Mouse (Mus musculus): ENCODE data around the gene Ibtk. TPM values are rescaled to one million over a fixed set of nuclear protein-coding genes. Genes with fewer than 3 reads are reported as not detected.
"Not testable (repeated sequence)": the region's sequence is repeated elsewhere in the genome, so short reads cannot be mapped to it uniquely, and the experiment has no call there.

Gene Ibtk
- 20.0 and 21.7 TPM in 2 replicates for polyA plus RNA-seq (2015; fragmentation: Nextera tagmentation; extraction: Ambion mirVana)

GRCm38 (mm10) chr9:85749142-85749921 lies at the start of gene Ibtk:
TSS of gene Ibtk (minus strand) at chr9:85749334.
- H3K27ac ChIP-seq (replicated peaks) = peak within 1 kb of the TSS; percentile 100
- H3K4me2 ChIP-seq = peak within 1 kb of the TSS; percentile 84
- H3K9me3 ChIP-seq = no peaks in the 10 kb centered on the region
- H3K4me1 ChIP-seq = peaks cover 35% of the 10 kb centered on the region
- H3K36me3 ChIP-seq = peaks cover 6% of the 10 kb centered on the region; the same call in 1 of the 2 replicates
- WGBS = 1% methylated on average over 52 of the region's 52 CpGs
- ATAC-seq (ENCODE audit: extremely low read depth, insufficient number of reproducible peaks, low FRiP score, low TSS enrichment) = peak; percentile 98
- H3K4me3 ChIP-seq = peak within 1 kb of the TSS; percentile 95
- peak within 1 kb of the TSS; percentile 99 for H3K9ac ChIP-seq
- no peaks in the 10 kb centered on the region for H3K27me3 ChIP-seq (replicated peaks)

- H3K4me3 ChIP-seq; ATAC-seq (ENCODE audit: extremely low read depth, insufficient number of reproducible peaks, low FRiP score, low TSS enrichment); H3K4me2 ChIP-seq; H3K36me3 ChIP-seq; H3K27ac ChIP-seq (replicated peaks); H3K9me3 ChIP-seq; H3K4me1 ChIP-seq; H3K9ac ChIP-seq; H3K27me3 ChIP-seq (replicated peaks): not testable (repeated sequence)
- 90% methylated on average over 18 of the region's 18 CpGs for WGBS
Measured at GRCm38 (mm10) chr9:85791521-85791920, 42.4 kb upstream of the Ibtk start.

- H3K27me3 ChIP-seq (replicated peaks) = peaks cover 10% of the 10 kb centered on the region; the same call in 1 of the 2 replicates
- H3K9ac ChIP-seq = no peak overlapping the region
- H3K27ac ChIP-seq (replicated peaks) = no peak overlapping the region
- H3K36me3 ChIP-seq = no peaks in the 10 kb centered on the region
- ATAC-seq (ENCODE audit: extremely low read depth, insufficient number of reproducible peaks, low FRiP score, low TSS enrichment) = no peak
- H3K4me1 ChIP-seq = no peaks in the 10 kb centered on the region
- 84% methylated on average over 4 of the region's 4 CpGs for WGBS
- H3K4me2 ChIP-seq = no peak overlapping the region
- no peak overlapping the region for H3K4me3 ChIP-seq
- no peaks in the 10 kb centered on the region for H3K9me3 ChIP-seq
Measured at GRCm38 (mm10) chr9:85780249-85780648, 31.1 kb upstream of the Ibtk start.

GRCm38 (mm10) chr9:85779458-85779857 lies 30.3 kb upstream of the Ibtk start:
- no peak for ATAC-seq (ENCODE audit: extremely low read depth, insufficient number of reproducible peaks, low FRiP score, low TSS enrichment)
- Histone ChIP-seq H3K4me2 (no peak overlapping the region), H3K27ac (replicated peaks) (no peak overlapping the region), H3K36me3 (no peaks in the 10 kb centered on the region), H3K9me3 (no peaks in the 10 kb centered on the region), H3K27me3 (replicated peaks) (peaks cover 10% of the 10 kb centered on the region; the same call in 1 of the 2 replicates), H3K4me1 (no peaks in the 10 kb centered on the region), H3K9ac (no peak overlapping the region), H3K4me3 (no peak overlapping the region)
- 30% methylated on average over 4 of the region's 4 CpGs for WGBS

GRCm38 (mm10) chr9:85777544-85777943 lies 28.4 kb upstream of the Ibtk start:
- no peak overlapping the region for H3K9ac ChIP-seq
- no peak overlapping the region for H3K4me3 ChIP-seq
- H3K27ac ChIP-seq (replicated peaks) = no peak overlapping the region
- ATAC-seq (ENCODE audit: extremely low read depth, insufficient number of reproducible peaks, low FRiP score, low TSS enrichment) = no peak
- WGBS = 59% methylated on average over 6 of the region's 6 CpGs
- no peaks in the 10 kb centered on the region for H3K9me3 ChIP-seq
- H3K4me2 ChIP-seq = no peak overlapping the region
- no peaks in the 10 kb centered on the region for H3K4me1 ChIP-seq
- H3K27me3 ChIP-seq (replicated peaks) = peaks cover 10% of the 10 kb centered on the region; the same call in 1 of the 2 replicates
- H3K36me3 ChIP-seq = no peaks in the 10 kb centered on the region

GRCm38 (mm10) chr9:85772280-85772679 lies 23.1 kb upstream of the Ibtk start:
- no peak overlapping the region for H3K4me3 ChIP-seq
- no peaks in the 10 kb centered on the region for H3K27me3 ChIP-seq (replicated peaks)
- H3K4me2 ChIP-seq = no peak overlapping the region
- ATAC-seq (ENCODE audit: extremely low read depth, insufficient number of reproducible peaks, low FRiP score, low TSS enrichment) = no peak
- 60% methylated on average over 12 of the region's 12 CpGs for WGBS
- no peaks in the 10 kb centered on the region for H3K9me3 ChIP-seq
- no peak overlapping the region for H3K27ac ChIP-seq (replicated peaks)
- peaks cover 6% of the 10 kb centered on the region; the same call in 1 of the 2 replicates for H3K4me1 ChIP-seq
- no peaks in the 10 kb centered on the region for H3K36me3 ChIP-seq
- H3K9ac ChIP-seq = no peak overlapping the region

- no peak for ATAC-seq (ENCODE audit: extremely low read depth, insufficient number of reproducible peaks, low FRiP score, low TSS enrichment)
- Histone ChIP-seq H3K27ac (replicated peaks) (no peak overlapping the region), H3K36me3 (no peaks in the 10 kb centered on the region), H3K4me3 (no peak overlapping the region), H3K4me2 (no peak overlapping the region), H3K27me3 (replicated peaks) (no peaks in the 10 kb centered on the region), H3K9ac (no peak overlapping the region), H3K4me1 (peaks cover 6% of the 10 kb centered on the region; the same call in 1 of the 2 replicates), H3K9me3 (no peaks in the 10 kb centered on the region)
- 62% methylated on average over 3 of the region's 3 CpGs for WGBS
Measured at GRCm38 (mm10) chr9:85771454-85771853, 22.3 kb upstream of the Ibtk start.

GRCm38 (mm10) chr9:85770369-85770768 lies 21.2 kb upstream of the Ibtk start:
- 72% methylated on average over 4 of the region's 4 CpGs for WGBS
- no peak overlapping the region for H3K9ac ChIP-seq

GRCm38 (mm10) chr9:85769057-85769789 lies 20.1 kb upstream of the Ibtk start:
- ATAC-seq (ENCODE audit: extremely low read depth, insufficient number of reproducible peaks, low FRiP score, low TSS enrichment) = no peak
- H3K4me3 ChIP-seq = no peak overlapping the region

More at GRCm38 (mm10) chr9:85770369-85770768, 21.2 kb upstream of the Ibtk start:
- Histone ChIP-seq H3K36me3 (no peaks in the 10 kb centered on the region), H3K4me1 (peaks cover 6% of the 10 kb centered on the region; the same call in 1 of the 2 replicates), H3K9me3 (no peaks in the 10 kb centered on the region), H3K27me3 (replicated peaks) (no peaks in the 10 kb centered on the region), H3K27ac (replicated peaks) (no peak overlapping the region), H3K4me2 (no peak overlapping the region), H3K4me3 (no peak overlapping the region)
- no peak for ATAC-seq (ENCODE audit: extremely low read depth, insufficient number of reproducible peaks, low FRiP score, low TSS enrichment)

GRCm38 (mm10) chr9:85767255-85767654 lies 18.1 kb upstream of the Ibtk start:
- no peak overlapping the region for H3K9ac ChIP-seq
- 82% methylated on average over 2 of the region's 2 CpGs for WGBS
- H3K4me2 ChIP-seq = no peak overlapping the region
- H3K36me3 ChIP-seq = no peaks in the 10 kb centered on the region
- H3K4me1 ChIP-seq = peaks cover 6% of the 10 kb centered on the region; the same call in 1 of the 2 replicates
- no peak overlapping the region for H3K27ac ChIP-seq (replicated peaks)
- no peak for ATAC-seq (ENCODE audit: extremely low read depth, insufficient number of reproducible peaks, low FRiP score, low TSS enrichment)
- H3K4me3 ChIP-seq = no peak overlapping the region
- no peaks in the 10 kb centered on the region for H3K9me3 ChIP-seq
- no peaks in the 10 kb centered on the region for H3K27me3 ChIP-seq (replicated peaks)

More at GRCm38 (mm10) chr9:85769057-85769789, 20.1 kb upstream of the Ibtk start:
- H3K4me1 ChIP-seq = peaks cover 6% of the 10 kb centered on the region; the same call in 1 of the 2 replicates
- H3K9ac ChIP-seq = no peak overlapping the region
- H3K4me2 ChIP-seq = no peak overlapping the region
- H3K27me3 ChIP-seq (replicated peaks) = no peaks in the 10 kb centered on the region
- H3K9me3 ChIP-seq = no peaks in the 10 kb centered on the region
- WGBS = 36% methylated on average over 12 of the region's 12 CpGs
- no peaks in the 10 kb centered on the region for H3K36me3 ChIP-seq
- H3K27ac ChIP-seq (replicated peaks) = no peak overlapping the region

- 85% methylated on average over 1 of the region's 1 CpGs for WGBS
- Histone ChIP-seq H3K4me3 (no peak overlapping the region), H3K4me2 (no peak overlapping the region), H3K36me3 (no peaks in the 10 kb centered on the region), H3K4me1 (no peaks in the 10 kb centered on the region), H3K27ac (replicated peaks) (no peak overlapping the region), H3K9me3 (no peaks in the 10 kb centered on the region), H3K27me3 (replicated peaks) (no peaks in the 10 kb centered on the region), H3K9ac (no peak overlapping the region)
- no peak for ATAC-seq (ENCODE audit: extremely low read depth, insufficient number of reproducible peaks, low FRiP score, low TSS enrichment)
Measured at GRCm38 (mm10) chr9:85762476-85762875, 13.3 kb upstream of the Ibtk start.

Measured in heart, embryonic 13.5 days (tissue).